Mouse (Mus musculus): ENCODE data around the gene Pigu.

DNA sequence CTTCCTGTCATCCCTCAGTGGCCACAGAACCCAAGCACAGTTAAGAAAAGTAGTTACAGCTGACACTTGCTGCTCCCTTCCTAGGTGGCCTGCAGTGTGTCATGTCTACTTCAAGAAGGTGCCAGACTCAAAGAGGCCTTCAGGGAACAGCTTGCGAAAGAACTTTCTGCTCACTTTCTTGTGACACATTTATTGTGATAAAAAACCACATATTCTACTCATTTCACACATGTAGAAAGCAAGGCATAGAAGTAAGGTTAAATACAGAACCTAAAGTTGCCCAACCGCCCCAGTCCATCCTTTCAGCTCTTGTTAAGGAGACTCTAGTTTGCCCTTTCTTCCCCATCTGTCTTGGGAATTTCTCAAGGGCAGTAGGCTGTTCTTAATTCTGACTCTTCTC, 38.6 kb downstream of the Pigu start:
- TF ChIP-seq CTCF (IDR thresholded peaks at IDR 0.05; ENCODE audit: borderline replicate concordance, insufficient read depth, low read length) (no peak), POLR2A (IDR thresholded peaks at IDR 0.05; ENCODE audit: low read depth, low read length) (no peak)

All from embryonic fibroblast, embryonic 13.5 days (primary cell).